Mouse (Mus musculus): ENCODE data around the gene Pdcd2l. TPM values are rescaled to one million over a fixed set of nuclear protein-coding genes. Genes with fewer than 3 reads are reported as not detected.

Gene Pdcd2l
- total RNA-seq (2021) = 10 to 100 TPM; 18.9 to 19.4 TPM

DNA sequence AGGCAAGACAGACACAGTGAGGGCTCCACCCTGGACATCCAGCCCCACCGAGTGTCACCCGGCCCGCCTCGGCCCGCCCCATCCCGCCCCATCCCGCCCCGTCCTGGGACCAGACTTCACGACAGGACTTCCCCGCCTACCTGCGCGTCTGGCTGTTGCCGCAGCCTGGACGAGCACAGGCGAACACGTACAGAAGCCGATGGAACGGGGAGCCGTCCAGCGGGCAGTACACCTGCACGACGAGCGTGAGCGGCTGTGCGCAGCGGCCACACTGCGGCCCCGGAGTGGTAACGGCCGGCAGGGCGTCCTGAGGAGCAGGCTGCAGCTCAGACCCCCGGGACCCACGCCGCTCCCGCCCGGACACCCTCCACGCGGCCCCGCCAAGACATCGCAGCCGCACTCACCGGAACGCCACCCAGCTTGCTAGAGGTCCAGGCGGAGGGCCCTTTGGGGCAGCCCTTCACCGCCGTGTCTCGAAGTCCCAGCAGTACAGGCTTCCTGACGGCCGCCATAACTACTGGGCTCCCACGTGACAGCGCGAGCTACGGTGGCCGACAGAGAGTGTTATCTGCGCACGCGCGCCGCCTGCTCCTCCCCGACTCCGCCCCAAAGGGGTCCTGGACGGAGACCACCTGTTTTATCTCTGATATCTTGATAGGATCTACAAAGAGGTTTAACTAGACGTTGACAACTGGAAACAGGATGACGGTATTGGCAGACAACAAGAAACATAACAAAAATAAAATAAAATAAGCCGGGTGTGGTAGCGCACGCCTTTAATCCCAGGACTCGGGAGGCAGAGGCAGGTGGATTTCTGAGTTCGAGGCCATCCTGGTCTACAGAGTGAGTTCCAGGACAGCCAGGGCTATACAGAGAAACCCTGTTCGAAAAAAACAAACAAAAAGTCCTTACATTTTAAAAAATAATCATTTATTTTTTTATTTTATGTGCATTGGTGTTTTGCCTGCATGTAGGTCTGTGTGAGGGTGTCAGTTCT lies at the start of gene Pdcd2l:
Gene Pdcd2l, minus strand, starts transcription at position 530 of the 997 bp plus-strand sequence.
- DNase-seq = peak; percentile 93 to 94
- intact Hi-C loops (cut with DNase I) = loop anchor here (5.0 kb wide), 1 partner anchor 214 kb away; no protein-coding TSS in a partner anchor

GRCm38 (mm10) chr7:34242176-34242575 lies 45.7 kb upstream of the Pdcd2l start:
- no peak for DNase-seq
- intact Hi-C loops (cut with DNase I) = no loop called here

DNA sequence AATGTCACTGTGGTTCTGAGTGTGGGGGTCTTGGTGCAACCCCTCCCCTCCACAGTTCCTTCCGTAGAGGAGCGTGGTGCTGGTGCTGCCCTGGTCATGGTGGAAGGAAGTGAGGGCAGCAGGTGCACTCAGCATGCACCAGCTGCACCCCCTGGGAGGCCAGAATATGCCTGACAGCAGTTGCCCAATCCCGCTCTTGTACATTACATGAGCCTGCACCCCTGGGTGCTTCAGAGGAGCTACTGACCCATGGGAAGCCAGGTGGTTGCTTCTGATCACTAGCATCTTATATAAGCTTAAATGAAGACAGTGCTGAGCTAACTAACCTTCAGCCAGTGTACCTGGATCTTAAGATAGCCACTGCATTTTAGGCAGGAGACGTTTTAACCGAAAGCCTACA lies 41.6 kb upstream of the Pdcd2l start:
- no peak for DNase-seq
- intact Hi-C loops (cut with DNase I) = no loop called here

GRCm38 (mm10) chr7:34235602-34236001 lies 39.1 kb upstream of the Pdcd2l start:
- DNase-seq = no peak
- intact Hi-C loops (cut with DNase I) = no loop called here

GRCm38 (mm10) chr7:34234610-34235561 lies 38.4 kb upstream of the Pdcd2l start:
- intact Hi-C loops (cut with DNase I) = no loop called here
- no peak for DNase-seq

GRCm38 (mm10) chr7:34233909-34234609 lies 37.6 kb upstream of the Pdcd2l start:
- intact Hi-C loops (cut with DNase I) = no loop called here
- DNase-seq = peak; percentile 99

GRCm38 (mm10) chr7:34232785-34233725 lies 36.6 kb upstream of the Pdcd2l start:
- intact Hi-C loops (cut with DNase I) = no loop called here
- DNase-seq = no peak

DNA sequence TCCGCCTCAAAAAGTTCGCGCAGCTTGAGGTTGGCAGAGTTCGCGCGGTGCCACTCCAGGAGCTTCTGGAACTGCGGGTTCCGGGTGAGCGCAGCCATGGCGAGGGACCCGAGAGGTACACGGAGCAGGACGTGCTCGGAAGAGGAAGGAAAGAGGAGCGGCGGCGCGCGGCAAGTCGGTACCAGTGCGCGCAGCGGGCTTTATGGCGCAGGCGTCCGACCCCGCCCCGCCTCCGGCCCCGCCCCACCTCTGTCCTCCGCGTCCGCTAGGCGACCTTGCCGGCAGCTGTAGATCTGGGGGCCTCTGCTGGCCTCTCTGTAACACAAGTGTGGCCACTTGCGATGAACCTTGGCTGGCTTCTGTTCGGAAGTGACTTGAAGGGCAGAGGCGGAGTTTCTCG lies 33.7 kb upstream of the Pdcd2l start, which contains the start of gene Gpi1:
Gene Gpi1, minus strand, starts transcription at position 221 of the 400 bp plus-strand sequence.
- intact Hi-C loops (cut with DNase I) = no loop called here
- DNase-seq = peak; percentile 85 to 86

- intact Hi-C loops (cut with DNase I) = no loop called here
- DNase-seq = peak; percentile 69 to 70
Observed at GRCm38 (mm10) chr7:34229691-34230111, 33.2 kb upstream of the Pdcd2l start.

- DNase-seq = no peak
- intact Hi-C loops (cut with DNase I) = no loop called here
Observed at GRCm38 (mm10) chr7:34229153-34229552, 32.7 kb upstream of the Pdcd2l start.

GRCm38 (mm10) chr7:34228641-34229040 lies 32.2 kb upstream of the Pdcd2l start:
- intact Hi-C loops (cut with DNase I) = no loop called here
- DNase-seq = peak in 1 of 2 experiments; percentile 43

GRCm38 (mm10) chr7:34226846-34227245 lies 30.4 kb upstream of the Pdcd2l start:
- intact Hi-C loops (cut with DNase I) = no loop called here
- DNase-seq = no peak

DNA sequence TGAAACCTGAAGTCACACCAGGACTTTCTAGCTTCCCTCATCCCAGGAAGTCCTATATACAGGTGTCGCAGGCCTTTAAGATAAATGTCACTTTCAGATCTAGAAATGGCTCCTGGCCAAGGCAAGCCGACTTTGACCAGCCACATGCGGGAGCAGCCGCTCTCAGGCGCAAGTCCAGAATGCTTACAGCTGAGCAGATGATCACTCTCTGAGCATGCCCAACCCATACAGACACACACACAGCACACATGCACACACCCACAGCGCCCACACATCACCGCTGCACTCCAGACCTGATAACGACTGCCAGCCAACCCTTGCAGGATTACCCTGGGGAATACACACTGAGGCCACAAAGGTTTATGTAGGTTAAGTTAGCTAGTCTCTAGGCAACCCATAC lies 29.6 kb upstream of the Pdcd2l start:
- peak; percentile 45 for DNase-seq

DNA sequence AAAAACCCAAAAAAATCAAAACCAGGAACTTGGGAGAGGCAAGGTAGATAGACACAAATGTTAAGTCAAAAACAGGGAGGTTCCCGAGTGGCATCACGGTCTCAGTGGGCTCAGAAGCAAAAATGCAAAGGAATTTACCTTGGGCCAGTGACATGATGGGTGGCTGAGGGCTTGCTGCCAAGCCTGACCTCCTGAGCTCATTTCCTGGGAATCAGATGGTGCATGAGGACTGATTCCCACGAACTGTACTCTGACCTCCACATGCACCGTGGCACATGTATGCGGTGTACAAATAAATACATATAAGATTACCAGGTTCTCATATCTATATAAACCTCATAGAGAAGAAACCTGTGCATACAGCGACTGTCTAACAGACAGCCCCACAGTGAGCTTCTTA lies 27.8 kb upstream of the Pdcd2l start:
- intact Hi-C loops (cut with DNase I) = no loop called here
- no peak for DNase-seq

More for the DNA sequence above, 29.6 kb upstream of the Pdcd2l start:
- intact Hi-C loops (cut with DNase I) = no loop called here

DNA sequence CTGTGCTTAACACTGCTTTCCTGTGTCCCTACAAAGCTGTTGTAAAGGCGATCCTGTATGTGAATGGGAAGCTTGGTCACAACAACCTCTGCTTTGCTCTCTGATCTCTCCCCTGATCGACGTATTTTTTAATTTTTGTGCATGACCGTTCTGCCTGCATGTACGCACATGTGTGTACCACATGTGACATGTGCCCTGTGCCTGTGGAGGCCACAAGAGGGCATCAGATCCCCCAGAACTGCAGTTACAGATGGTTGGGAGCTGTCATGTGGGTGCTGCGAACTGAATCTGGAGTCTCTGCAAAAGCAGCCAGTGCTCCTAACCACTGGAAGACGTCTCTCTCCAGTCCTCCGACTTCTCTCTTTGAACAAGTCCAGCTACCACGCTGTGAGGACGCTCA lies 25.9 kb upstream of the Pdcd2l start:
- DNase-seq = no peak
- intact Hi-C loops (cut with DNase I) = no loop called here

GRCm38 (mm10) chr7:34221594-34222250 lies 25.3 kb upstream of the Pdcd2l start:
- intact Hi-C loops (cut with DNase I) = no loop called here
- DNase-seq = no peak

- intact Hi-C loops (cut with DNase I) = no loop called here
- no peak for DNase-seq
Observed at GRCm38 (mm10) chr7:34218496-34218895, 22.0 kb upstream of the Pdcd2l start.

- DNase-seq = no peak
- intact Hi-C loops (cut with DNase I) = no loop called here
Observed at GRCm38 (mm10) chr7:34216474-34216873, 20.0 kb upstream of the Pdcd2l start.

GRCm38 (mm10) chr7:34215481-34215880 lies 19.0 kb upstream of the Pdcd2l start:
- no peak for DNase-seq
- intact Hi-C loops (cut with DNase I) = no loop called here
